Mouse (Mus musculus) c-Kit-positive CD71-positive TER-119-negative erythroid progenitor cells, embryonic 14.5 days (primary cell): Measurements from ENCODE around the gene Rab27a.

ENCODE experiments used
- DNase-seq: peaks from one replicate; pipeline ENCODE4 v3.0.0-alpha.2; 2013; ENCODE audit warnings: low read depth

Gene Rab27a

DNA sequence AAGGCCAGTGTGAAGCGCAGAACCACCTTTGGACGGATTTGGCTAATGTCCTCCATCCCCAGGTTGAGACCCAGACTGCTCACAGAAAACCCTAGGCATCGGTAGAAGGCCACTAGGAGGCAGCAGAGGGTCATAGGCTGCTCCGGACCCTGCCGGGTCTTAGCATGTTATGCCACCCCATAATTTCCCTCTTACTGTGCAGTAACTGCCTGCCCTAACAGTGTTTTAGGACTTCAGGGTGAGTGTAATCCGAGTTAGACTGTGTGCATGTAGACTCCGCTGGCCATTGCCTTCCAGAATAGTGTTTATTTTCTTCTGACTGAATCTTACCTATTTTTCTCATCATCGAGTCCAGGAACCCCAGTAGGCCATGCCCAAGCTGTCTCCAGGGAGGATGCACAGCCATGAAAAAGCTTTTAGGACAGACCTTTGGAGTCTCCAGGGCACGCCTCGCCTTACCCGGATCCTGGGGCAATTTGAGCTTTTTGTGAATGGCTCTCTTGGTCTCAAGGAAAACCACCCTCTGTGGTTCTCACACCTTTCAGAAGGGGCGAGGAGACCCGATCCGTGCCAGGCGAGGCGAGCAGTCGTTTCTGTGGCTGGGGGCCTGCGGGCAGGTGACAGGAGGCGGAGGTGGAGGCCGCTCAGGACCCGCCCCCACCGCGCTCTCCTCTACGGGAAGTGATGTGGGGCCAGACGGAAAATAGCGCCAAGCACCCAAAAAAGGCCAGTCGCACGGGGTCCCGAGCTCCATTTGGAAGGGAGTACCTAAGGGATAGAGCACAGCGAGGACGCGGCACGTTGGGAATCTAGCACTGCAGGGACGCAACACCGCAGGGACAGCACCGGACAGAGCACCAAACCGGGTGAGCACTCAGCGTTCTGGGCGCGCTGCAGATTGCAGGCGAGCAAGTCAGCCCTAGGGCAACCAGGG, at the start of gene Rab27a:
TSS of gene Rab27a (plus strand) at position 709 of the 934 bp plus-strand sequence.
- DNase-seq, result peak; percentile 70

DNA sequence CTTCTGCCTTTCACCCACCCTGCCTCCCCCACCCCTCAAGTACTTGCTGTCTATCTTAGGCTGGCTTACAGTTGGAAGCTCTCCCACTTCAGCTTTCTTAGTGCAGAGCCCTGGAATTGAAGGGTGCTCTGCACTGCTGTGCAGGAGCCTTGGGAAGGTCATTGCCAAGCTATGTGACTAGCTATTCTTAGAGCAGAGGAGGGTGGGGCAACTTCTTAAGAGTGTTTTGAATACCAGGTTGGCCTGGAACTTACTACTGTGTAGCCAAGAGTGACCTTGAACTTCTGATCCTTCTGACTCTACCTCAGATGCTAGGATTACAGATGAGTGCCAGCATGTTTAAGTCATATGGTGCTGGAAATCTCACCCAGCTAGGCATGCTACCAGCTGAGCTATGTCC, 48.5 kb upstream of the Rab27a start:
- DNase-seq, result no peak

DNA sequence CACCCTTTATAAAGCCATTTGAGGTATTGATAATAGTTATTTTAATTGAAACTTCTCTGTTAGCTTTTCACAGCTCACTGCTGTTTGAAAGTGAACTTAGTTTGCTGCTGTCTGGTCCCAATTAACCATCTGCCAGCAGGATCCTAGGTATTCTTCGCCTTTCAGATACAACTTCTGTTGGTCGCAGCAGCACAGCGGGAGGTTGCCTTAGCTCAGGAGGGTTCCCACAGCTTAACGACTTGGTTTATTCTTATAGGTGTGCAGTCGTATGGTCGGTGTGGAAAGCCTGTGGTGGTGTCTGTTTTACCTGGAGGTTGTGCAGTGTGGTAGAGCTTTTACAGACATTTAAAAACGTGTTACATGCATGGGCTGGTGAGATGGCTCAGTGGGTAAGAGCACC, 47.8 kb upstream of the Rab27a start:
- no peak for DNase-seq

- no peak for DNase-seq
Observed at GRCm38 (mm10) chr9:73000487-73000886, 44.2 kb upstream of the Rab27a start.

GRCm38 (mm10) chr9:73001314-73002011, 43.2 kb upstream of the Rab27a start:
- DNase-seq, result no peak

DNA sequence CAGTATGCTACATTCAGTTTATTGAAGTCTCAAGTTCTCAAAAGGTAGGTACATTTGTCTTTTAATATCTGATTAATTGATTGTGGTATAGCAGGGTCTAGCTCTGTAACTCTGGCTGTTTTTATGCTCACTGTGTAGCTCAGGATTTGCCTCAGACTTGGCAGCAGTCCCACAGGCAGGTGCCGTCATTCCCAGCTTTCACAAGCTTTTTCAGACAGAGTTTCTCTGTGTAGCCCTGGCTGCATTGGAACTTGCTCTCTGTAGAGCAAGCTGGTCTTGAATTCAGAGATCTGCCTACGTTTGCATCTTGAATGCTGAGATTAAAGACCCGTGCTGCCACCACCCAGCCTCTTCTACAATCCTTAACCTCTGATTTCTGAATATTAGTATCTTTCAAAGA, 42.5 kb upstream of the Rab27a start:
- no peak for DNase-seq

DNA sequence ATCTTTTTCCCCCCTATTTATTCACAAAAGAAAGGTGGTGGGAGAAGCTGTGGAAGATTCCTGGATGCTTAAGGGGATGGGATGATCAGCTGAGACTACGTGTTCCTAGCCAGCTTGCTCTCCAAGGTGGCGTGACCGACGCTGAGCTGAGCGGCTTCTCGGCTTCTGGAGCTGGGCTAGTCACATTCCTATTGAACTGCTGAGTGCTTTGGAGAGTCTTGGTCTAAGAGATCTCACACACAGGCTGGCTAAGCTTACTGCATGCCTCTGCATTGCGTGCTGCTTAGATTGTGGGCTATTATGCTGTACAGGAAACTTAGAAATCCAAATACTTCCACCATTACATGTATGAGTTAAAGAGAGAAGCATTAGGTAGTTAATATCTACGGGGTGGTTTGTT, 40.6 kb upstream of the Rab27a start:
- DNase-seq, result no peak

- no peak for DNase-seq
Observed at GRCm38 (mm10) chr9:73005106-73005505, 39.5 kb upstream of the Rab27a start.

DNA sequence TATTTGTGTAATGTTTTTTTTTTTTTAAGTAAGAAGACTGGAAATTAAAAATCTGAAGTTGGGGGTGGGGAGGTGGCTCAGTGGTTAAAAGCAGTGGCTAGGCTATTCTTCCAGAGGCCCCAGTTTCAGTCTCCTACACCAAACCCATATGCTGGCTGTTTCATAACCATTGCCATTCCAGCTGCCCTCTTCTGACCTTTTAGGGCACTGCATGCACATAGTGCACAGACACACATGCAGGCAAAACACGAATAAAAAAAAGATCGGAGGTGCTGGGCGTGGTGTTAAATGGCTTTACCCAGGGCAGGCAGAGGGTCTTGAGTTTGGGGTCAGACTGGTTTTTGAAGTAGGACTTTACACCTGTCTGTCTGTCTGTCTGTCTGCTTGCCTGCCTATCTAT, 38.5 kb upstream of the Rab27a start:
- no peak for DNase-seq

GRCm38 (mm10) chr9:73008384-73008783, 36.3 kb upstream of the Rab27a start:
- DNase-seq, result no peak

GRCm38 (mm10) chr9:73012629-73013028, 32.0 kb upstream of the Rab27a start:
- no peak for DNase-seq

DNA sequence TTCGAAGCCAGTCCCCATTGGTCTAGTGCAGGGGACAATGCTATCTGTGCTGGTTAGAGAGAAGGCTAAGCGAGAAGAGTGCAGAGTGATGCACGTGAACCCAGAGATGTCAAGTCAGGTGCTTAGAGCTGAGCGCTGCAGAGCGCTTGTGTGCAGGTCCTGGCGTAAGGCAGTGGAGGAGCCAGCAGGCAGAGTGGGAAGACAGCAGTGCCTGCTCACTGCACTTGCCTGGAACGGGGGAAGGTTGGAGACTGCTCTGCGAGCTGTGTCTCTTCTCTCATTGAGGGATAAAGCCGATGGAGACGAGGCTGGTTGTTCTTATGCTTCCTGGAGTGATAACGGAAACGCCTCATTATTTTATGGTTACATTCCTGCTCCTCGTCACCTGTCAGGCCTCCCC, 29.9 kb upstream of the Rab27a start:
- no peak for DNase-seq

- no peak for DNase-seq
Observed at GRCm38 (mm10) chr9:73019841-73020240, 24.8 kb upstream of the Rab27a start.

- no peak for DNase-seq
Observed at GRCm38 (mm10) chr9:73020566-73021097, 24.0 kb upstream of the Rab27a start.

DNA sequence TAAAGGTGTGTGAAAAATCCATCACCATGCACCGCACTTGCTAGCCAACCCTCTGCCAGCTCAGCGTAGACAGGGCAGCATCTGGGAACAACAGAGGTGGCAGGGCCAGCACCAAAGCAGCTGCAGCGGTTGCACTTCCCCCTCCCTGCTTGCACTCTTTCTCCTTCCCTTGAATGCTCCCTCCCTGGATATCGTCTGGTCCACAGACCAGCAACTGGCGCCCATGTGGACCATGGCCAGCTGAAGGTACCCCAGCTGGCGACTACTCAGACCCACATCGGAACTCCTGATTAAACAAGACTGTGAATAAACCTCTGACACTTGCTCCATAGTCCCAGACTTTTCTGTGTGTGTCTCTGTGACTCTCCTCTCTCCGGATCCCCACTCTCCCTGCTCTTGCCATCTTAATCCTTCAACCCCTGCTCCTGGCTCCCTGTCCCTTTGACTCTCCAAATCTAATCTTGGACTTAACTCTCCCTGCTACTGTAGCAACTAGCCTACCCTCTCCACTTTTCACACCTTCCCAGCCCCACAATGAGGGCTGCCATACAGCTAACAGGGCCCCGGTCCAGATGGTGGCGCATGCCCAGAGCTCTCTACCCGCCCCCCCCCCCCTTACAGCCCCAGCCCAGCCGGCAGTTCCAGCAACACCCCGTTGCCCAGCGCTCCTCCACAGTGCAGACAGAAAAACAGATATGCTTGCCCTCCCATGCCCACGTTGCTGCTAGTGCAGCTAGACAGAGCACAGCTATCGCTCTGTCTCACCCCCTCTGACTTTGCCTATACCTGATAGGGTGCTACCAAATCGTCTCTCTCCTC, 18.6 kb upstream of the Rab27a start:
- no peak for DNase-seq

DNA sequence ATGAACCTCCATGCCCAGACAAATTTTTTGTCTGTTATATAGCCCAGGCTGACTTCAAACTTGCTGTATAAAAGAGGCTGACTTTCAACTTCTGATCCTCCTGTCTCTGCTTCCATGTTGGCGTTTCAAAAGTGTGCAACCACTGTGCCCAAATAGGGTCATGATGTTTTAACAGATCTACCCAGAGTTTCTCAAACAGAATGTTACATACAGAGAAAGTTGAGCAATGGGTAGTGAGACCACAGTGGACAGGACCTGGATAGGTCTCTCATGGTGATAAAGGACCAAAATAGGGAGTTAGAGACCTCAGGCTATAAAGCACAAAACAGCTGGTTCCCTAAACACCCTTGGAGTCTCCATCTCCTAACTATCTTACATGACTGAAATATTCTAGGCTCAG, 14.2 kb upstream of the Rab27a start:
- no peak for DNase-seq

DNA sequence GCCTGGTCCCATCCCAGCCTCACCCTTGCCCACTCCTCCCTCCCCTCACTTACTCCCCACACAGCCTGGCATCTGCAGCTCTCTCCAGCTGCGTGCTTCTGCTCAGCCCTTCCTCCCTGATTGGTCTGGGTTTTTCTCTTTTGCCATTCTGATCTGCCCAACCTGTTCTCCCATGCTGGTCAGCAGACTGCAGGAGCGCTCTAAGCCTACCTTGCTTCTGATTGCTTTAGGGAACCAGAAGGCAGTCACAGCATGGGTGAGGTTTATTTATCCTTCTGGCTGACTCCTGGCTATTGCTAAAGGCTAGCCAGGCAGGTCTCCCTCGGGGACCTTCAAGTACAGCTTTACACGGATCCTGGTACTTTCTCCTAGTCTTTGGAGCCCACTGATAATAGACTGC, 13.2 kb upstream of the Rab27a start:
- no peak for DNase-seq

GRCm38 (mm10) chr9:73033406-73033805, 11.2 kb upstream of the Rab27a start:
- no peak for DNase-seq

DNA sequence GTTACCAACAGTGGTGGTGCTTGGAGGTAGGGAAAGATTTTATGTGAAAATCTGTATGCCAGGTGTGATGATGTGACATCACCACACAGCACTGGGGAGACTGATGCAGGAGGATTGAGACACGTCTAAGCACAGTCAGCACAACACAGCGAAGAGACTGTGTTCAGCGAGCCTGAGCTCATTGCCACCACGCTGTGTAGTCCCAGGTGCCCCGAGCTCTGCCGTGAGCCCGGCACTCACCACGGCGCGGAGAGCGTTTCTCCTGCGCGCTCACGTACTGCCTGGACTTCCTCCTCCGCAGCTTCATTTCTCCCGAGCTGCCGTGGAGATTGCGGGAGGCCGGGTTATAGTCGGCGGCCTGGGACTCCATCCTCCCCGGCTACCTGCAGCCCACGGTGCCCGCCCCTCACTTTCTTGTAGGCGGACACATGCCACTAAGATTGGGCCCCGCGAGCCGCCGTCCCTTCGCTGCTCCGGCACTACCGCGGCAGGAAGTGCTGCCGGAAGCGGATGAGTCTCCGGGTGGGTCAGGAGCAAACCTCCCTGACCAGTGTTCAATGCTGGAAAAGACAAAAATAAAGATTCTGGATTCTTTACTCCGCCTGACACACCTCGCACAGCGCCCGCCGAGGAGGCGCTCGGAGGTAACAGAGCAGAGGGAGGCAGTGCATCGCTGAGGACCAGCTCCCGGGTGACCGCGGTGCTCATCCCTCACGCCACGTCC, 5.3 kb upstream of the Rab27a start:
- peak; percentile 83 for DNase-seq

- DNase-seq, result no peak
Observed at GRCm38 (mm10) chr9:73040080-73040479, 4.6 kb upstream of the Rab27a start, which contains the start of gene Pigb. Pigb (minus strand) TSS chr9:73040378.

GRCm38 (mm10) chr9:73045204-73045603, 550 bp downstream of the Rab27a start:
- DNase-seq, result no peak
